In genomic region chr12:80970181-80970705, GRCm38 (mm10) we compare ENCODE assay signal across 39 mouse cellular contexts. TPM values are rescaled to one million over a fixed set of nuclear protein-coding genes. Genes with fewer than 3 reads are reported as not detected.
"Had no signal": no experiment of that assay in that cellular context is flagged by ENCODE, and none has a peak within 500 bp of the region (broad histone marks: within the 10 kb centered on the region; RNA-seq: fewer than 3 reads in every experiment).

No protein-coding gene starts in this region.

- H3K4me1 ChIP-seq: limb, embryonic 12.5 days; limb, embryonic 13.5 days; limb, embryonic 15.5 days; liver, embryonic 12.5 days; liver, embryonic 13.5 days; lung, embryonic 15.5 days; midbrain, embryonic 10.5 days; midbrain, embryonic 12.5 days; midbrain, embryonic 13.5 days; midbrain, embryonic 15.5 days; neural tube, embryonic 12.5 days had no signal

- H3K27me3 ChIP-seq: limb, embryonic 12.5 days; limb, embryonic 13.5 days; limb, embryonic 15.5 days; liver, embryonic 15.5 days; lung, embryonic 15.5 days; midbrain, embryonic 12.5 days; midbrain, embryonic 13.5 days; midbrain, embryonic 15.5 days; neural tube, embryonic 12.5 days had no signal

- ATAC-seq: liver, embryonic 12.5 days; liver, postnatal 0 days; lung, postnatal 0 days; midbrain, embryonic 13.5 days; midbrain, embryonic 15.5 days; midbrain, embryonic 16.5 days had no signal

- H3K4me3 ChIP-seq: limb, embryonic 12.5 days; limb, embryonic 13.5 days; limb, embryonic 15.5 days; liver, embryonic 12.5 days; liver, embryonic 13.5 days; liver, embryonic 15.5 days; lung, embryonic 15.5 days; megakaryocyte, embryonic 14.5 days; midbrain, embryonic 10.5 days; midbrain, embryonic 12.5 days; midbrain, embryonic 13.5 days; midbrain, embryonic 15.5 days; myocyte; neural tube, embryonic 12.5 days had no signal

- H3K9ac ChIP-seq: limb, embryonic 12.5 days; limb, embryonic 13.5 days; limb, embryonic 15.5 days; liver, embryonic 12.5 days; liver, embryonic 13.5 days; liver, embryonic 14.5 days; liver, embryonic 15.5 days; liver, postnatal 0 days; lung, embryonic 14.5 days; lung, embryonic 15.5 days; midbrain, embryonic 12.5 days; midbrain, embryonic 13.5 days; midbrain, embryonic 15.5 days; neural tube, embryonic 12.5 days had no signal

- H3K36me3 ChIP-seq: limb, embryonic 12.5 days; limb, embryonic 13.5 days; limb, embryonic 15.5 days; liver, embryonic 12.5 days; liver, embryonic 13.5 days; liver, embryonic 15.5 days; lung, embryonic 15.5 days; midbrain, embryonic 10.5 days; midbrain, embryonic 12.5 days; midbrain, embryonic 13.5 days; midbrain, embryonic 15.5 days; neural tube, embryonic 12.5 days had no signal

- DNase-seq: left cerebral cortex, postnatal 4 days; liver; liver, embryonic 13.5 days; liver, postnatal 0 days; lung, adult 18-20 months; lung, adult 2 months; lung, embryonic 14.5 days; lung, postnatal 10 days; lung, postnatal 14 days; lung, postnatal 36 days; lung, postnatal 4 days; midbrain, embryonic 14.5 days had no signal

- H3K9me3 ChIP-seq: limb, embryonic 12.5 days; limb, embryonic 13.5 days; limb, embryonic 15.5 days; liver, embryonic 12.5 days; liver, embryonic 13.5 days; liver, embryonic 15.5 days; lung, embryonic 15.5 days; midbrain, embryonic 10.5 days; midbrain, embryonic 15.5 days; neural tube, embryonic 12.5 days had no signal

- H3K27ac ChIP-seq: limb, embryonic 12.5 days; limb, embryonic 13.5 days; limb, embryonic 15.5 days; liver, embryonic 12.5 days; liver, embryonic 13.5 days; liver, embryonic 14.5 days; liver, embryonic 15.5 days; lung, embryonic 15.5 days; macrophage; midbrain, embryonic 10.5 days; midbrain, embryonic 12.5 days; midbrain, embryonic 13.5 days; midbrain, embryonic 15.5 days; neural tube, embryonic 12.5 days had no signal

- H3K4me2 ChIP-seq: limb, embryonic 12.5 days; limb, embryonic 13.5 days; limb, embryonic 15.5 days; liver, embryonic 11.5 days; liver, embryonic 12.5 days; liver, embryonic 13.5 days; liver, embryonic 15.5 days; lung, embryonic 14.5 days; lung, embryonic 15.5 days; midbrain, embryonic 11.5 days; midbrain, embryonic 12.5 days; midbrain, embryonic 13.5 days; midbrain, embryonic 15.5 days; neural tube, embryonic 12.5 days had no signal

RNA-seq across cellular contexts. Expression of gene Slc10a1, which starts 1.7 kb away (rescaled TPM):
- total RNA-seq: left cerebral cortex, postnatal 10 days; left cerebral cortex, postnatal 14 days; left cerebral cortex, postnatal 25 days; left cerebral cortex, postnatal 36 days; left cerebral cortex, postnatal 4 days; megakaryocyte progenitor cell, adult 5-6 weeks; megakaryocyte, adult 5-6 weeks; megakaryocyte-erythroid progenitor cell, adult 5-6 weeks; midbrain, postnatal 0 days had no signal
- polyA plus RNA-seq: macrophage had no signal
